Mouse (Mus musculus) 416B (cell line): ENCODE results near the gene Arg2.
"Not testable (repeated sequence)": the region's sequence is repeated elsewhere in the genome, so short reads cannot be mapped to it uniquely, and the experiment has no call there.

Experiments used
- DNase-seq: peaks from one replicate; pipeline ENCODE4 v3.0.0; 2011; ENCODE audit warnings: low read depth

Arg2 gene

DNA sequence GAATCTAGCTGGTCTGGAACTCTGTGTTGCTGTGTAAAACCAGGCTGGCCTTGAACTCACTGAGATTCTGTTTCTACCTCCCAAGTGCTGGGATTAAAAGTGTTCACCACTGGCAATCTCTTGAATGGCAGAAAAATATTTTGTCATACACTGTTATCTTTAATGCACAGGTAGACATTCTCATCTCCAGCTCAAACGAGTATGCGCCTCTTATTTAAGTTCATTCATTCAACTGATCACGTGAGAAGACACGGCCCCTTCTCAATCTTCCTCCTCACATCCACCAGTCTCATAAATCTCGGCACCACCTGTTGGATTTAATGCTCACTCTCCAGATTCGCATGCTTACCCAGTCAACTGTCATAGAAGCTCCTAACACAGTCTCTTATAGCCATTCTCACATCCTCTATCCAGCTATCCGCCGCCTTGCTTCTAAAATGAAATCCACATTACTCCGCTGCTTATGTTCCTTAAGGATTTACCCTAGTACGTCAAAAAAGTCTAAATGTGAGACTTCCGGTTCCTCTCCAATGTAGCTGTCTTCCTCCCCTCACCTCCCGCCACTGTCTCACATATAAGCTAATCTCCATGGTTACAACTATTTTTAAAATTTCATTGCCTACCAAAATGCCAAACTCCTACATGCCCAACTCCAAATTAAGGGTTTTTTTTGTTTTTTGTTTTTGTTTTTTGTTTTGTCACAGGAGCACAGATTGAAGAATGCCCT, 40.9 kb downstream of the Arg2 start:
- no peak for DNase-seq

DNA sequence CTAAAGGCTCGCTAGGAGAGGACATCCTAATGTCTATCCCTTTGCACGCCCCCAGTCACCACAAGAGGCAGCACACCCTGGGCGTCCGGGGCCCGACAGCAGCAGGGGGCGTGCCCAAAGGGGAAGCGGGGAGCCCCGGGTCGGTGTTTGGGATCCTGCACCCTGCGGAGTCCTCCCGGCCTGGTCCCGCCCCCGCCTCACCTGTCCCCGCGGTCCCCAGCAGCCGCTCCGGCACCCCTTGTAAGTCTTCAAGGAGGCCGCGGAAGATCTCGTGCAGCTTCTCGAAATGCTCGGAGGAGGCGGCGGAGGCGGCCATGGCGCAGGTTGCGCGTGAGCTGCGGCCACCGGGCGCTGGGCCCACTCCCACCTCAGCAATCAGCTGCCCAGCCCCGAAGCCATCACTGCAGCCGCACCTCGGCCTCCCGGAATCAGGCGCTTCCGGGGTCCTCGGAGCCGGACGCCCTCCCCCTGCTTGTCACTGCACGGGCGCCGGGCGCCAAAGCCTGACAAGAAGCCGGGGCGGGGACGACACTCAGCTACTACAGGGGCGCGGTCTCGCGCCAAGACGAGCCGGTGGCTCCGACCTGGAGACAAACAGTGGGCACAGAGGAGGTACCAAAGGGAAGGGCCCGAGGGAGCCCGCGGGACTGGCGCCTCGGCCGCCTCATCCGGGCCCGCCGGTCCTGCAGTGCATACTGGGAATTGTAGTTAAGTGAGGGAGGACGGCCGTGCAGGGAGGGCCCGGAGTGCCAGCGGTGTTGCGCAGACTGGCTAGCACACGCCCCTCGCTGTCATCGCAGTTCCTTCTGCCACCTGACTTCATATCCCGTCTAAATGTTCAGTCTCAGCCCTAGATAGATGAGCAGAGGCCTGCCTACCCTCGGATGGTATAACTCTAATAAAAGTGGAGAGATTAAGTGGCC, 41.7 kb downstream of the Arg2 start, which contains the start of gene Vti1b:
Gene Vti1b, minus strand, starts transcription at position 649 of the 923 bp plus-strand sequence.
- peak; percentile 93 for DNase-seq

DNA sequence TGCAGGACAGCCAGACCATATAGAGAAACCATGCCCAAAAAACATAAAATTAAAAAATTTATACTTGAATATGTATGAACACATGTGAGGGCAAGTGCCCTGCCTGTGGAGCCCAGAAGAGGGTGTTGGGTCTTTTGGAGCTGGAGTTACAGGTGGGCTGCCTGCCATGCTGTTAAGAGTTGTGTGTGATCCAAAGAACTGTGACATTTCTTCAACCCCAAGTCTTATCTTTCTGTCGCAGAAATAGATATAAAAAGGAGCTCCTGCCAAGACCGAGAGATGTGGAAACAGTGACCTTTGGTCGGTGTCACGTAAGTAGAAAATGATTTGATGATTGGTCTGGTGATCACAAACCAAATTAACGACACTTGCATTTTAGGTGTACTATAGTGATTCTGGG, 43.1 kb downstream of the Arg2 start:
- no peak for DNase-seq

DNA sequence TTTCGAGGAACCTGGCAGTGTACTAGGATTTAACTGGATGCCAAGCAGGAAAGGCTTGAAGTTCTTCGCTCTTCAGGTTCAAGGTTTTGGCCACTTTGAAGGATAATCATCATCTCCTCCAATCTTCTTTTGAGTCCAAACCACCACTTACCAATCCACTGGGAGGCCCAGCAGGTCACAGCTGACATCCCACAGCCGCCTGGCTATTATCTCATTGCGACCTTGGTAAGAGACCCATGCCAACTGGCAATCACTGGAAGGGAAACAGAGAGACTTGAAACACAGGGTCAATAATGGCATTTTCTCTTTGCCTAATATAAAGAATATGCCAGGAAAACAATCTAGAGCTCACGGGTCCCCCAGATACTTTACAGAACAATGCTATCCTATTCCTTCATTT, 45.4 kb downstream of the Arg2 start:
- no peak for DNase-seq

DNA sequence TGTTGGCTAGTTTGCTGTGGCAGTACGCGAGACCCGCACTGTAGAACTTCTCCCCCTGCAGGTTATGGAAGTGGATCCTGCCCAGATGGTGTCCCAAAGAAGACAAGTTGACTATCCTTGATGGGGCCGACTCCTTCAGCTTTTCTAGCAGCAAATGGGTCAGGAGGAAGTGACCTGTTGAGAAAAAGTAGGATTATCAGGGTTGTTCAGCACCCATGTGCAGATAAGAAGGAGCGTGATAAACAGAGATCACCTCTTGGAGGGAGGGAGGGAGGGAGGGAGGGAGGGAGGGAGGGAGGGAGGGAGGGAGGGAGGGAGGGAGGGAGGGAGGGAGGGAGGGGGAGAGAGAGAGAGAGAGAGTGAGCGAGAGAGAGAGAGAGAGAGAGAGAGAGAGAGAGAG, 54.6 kb downstream of the Arg2 start:
- not testable (repeated sequence) for DNase-seq

DNA sequence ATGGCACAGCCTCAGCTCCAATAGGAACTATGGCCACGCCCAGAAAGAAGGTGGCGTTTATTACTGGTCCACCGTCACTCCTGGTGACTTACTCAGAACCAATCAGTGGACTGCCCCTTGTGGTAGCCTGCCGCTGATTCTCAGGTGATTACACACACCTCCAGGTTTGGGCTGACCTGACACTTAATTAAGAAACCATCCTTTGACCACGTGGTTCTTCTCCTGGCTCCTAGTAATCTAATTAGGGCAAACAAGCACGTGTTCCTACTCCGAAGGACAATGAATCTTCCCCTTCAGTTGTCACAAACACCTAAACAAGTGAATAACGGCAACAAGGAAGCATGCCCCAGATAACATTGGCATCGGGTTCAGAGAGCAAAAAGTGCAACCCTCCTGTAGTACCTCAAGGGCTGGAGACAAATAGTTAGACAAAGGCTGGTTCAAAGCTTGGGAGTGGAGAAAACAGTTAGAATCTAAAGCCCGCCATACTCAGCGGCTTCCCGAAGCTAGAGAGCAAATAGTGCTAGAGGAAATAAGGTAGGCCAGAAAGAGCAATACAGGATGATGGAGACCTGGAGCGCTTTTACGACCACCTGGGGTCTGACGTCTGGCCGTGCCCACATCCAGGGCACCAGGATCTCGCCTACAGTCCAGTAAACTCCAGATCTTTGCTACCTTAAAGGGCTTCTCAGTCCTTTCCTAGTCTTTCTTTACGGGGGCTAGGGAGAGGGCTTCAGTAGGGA, 60.5 kb downstream of the Arg2 start:
- peak; percentile 94 for DNase-seq

DNA sequence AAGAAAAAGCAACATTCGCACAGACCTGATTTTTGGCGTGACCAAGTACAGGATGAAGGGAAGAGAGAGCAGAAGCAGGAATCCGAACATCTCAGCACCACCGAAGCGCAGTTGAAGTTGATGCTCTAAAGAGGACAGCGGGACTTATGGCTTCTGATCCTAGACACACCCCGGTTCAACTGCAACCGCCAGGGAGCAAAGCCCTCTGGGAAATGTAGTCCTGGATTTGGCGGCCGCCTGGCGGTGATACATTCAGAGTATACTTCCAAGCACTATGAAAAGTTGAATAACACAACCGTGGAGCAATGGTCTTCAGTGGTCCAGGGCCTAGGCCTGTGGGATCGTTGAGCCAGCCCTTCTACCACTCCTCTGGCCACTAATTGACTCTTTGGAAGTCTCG, 61.1 kb downstream of the Arg2 start:
- peak; percentile 91 for DNase-seq

DNA sequence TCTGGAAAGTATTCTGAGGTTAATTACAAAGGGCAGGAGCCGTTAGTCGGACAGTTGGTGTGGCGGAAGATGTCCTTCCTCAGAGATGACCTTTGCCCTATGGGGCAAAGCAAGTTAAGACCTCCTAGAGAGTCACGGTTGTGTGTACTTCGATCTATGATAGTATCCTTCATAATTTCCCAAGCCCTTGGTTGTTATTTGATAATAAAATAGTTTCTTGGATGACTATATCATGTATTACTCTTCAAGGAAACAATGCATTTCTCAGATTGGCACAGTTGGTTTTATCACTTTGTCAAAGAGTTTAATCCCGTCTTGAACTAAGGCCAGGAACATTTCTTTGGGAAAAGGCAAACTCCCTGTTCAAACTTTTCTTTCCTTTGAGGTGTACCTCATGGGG, 61.6 kb downstream of the Arg2 start, which contains the start of gene Rdh11:
Gene Rdh11, minus strand, starts transcription at position 101 of the 400 bp plus-strand sequence.
- DNase-seq = no peak

DNA sequence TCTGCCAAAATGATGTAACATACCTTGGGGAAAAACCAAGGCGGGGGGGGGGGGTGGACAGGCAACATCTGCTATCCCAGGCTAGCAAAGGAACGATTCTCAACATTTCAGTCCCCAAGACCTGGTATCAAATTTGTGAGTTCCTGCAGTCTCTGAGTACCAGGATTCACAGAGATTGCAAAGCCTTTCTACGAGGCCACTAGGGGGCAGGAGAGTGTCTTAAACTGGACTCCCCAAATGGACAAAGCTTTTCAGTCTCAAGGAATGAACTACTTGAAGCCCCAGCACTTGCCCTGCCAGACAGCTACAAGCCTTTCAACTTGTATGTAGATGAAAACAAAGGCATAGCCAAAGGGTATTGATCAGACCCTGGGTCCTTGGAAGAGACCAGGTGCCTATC, 62.9 kb downstream of the Arg2 start:
- DNase-seq = peak; percentile 92

DNA sequence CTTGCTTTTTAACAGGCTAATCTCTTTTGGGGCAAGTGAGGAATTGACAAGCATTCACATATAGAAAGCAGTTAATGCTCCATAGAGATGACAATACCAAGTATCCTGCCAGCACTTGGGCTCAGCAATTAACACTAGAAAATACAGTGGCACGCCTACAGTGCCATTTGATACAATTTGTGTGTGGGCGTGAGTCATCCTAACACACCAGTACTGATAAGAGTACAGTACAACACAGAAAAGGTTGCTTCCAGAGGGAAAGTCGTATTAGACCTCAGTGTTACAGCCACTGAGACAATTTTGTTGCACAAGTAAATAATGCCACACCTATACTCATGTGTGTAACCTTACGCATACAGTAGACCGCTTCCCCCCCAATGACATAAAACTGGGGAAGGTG, 66.5 kb downstream of the Arg2 start:
- no peak for DNase-seq

DNA sequence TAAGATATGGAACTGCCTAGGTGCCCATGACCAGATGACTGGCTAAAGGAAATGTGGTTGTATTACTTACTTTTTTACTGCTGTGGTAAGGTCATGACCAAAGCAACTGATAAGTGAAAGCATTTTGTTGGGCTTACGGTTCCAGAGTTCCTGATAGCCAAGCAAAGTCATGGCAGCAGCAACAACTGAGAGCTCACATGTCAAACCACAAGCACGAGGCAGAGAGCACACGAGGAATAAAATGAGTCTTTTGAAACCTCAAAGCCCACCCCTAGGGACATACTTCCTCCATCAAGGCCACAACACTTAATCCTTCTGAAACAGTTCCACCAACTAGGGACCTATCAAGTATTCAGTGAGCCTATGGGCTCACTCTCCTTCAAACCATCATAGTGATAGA, 71.3 kb downstream of the Arg2 start:
- DNase-seq = peak; percentile 58
